ENCODE assay signal across 28 mouse cellular contexts in the genomic region with DNA sequence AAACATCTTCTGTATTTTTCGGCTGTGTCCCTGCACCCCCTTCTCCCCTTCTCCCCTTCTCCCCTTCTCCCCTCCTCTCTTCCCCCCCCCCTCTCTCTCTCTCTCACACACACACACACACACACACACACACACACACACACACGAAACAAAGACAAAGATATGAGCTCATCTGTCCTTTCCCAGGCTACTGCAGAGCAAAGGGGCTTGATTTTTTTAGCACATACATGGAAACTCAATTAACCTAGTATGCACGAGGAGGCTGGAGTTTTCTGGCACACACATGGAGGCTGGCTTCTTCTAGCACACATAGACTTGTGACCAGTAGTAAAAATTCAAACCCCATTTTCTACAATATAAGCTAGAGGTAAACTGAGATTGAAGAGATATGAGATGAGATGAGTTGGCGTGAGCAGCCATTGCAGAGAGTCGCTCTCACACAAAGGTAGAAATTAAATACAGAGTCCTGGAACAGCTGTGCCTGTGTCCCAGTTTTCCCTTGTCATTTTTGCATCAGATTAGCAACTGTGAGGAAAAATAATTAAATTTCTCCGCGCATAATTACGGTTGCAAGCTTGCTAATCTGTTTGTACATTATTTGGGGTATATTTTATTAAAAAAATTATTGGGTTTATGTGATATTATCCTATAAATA.
DNase-seq lines count a peak whose midpoint lies in the region; ATAC-seq lines count a peak whose summit lies in the region.
"Had no signal": no experiment of that assay in that cellular context is flagged by ENCODE, and none has a peak within 500 bp of the region (broad histone marks: within the 10 kb centered on the region; RNA-seq: fewer than 3 reads in every experiment).

No protein-coding gene starts in this region.

- ATAC-seq in hindbrain, embryonic 14.5 days (ENCODE audit: low FRiP score): peak; percentile 76
- ATAC-seq in hindbrain, embryonic 12.5 days (ENCODE audit: low FRiP score): no peak
- ATAC-seq in hindbrain, embryonic 16.5 days: peak; percentile 71; the same call in 1 of the 2 replicates
- 0 out of 2 replicates have a peak, but pooled peaks have one; percentile 42 for ATAC-seq in midbrain, embryonic 16.5 days
- no peak for ATAC-seq in cerebellum, adult (ENCODE audit: insufficient number of reproducible peaks, low FRiP score, low TSS enrichment)
- ATAC-seq: CD4-positive, CD25-positive, alpha-beta regulatory T cell, adult 4 months; intestine, postnatal 0 days; lung, postnatal 0 days had no signal

- no peak overlapping the region for H3K9ac ChIP-seq in hindbrain, embryonic 14.5 days
- H3K9ac ChIP-seq in hindbrain, embryonic 12.5 days: no peak overlapping the region
- H3K9ac ChIP-seq in hindbrain, embryonic 16.5 days (ENCODE audit: low read depth, low read length): no peak overlapping the region
- no peak overlapping the region for H3K9ac ChIP-seq in midbrain, embryonic 16.5 days (ENCODE audit: low read depth, low read length)
- H3K9ac ChIP-seq: heart, embryonic 15.5 days; limb, embryonic 15.5 days; liver, embryonic 13.5 days had no signal

- H3K4me1 ChIP-seq in hindbrain, embryonic 14.5 days (replicated peaks; ENCODE audit: control insufficient read depth, insufficient read depth, low read length): no peaks in the 10 kb centered on the region
- no peaks in the 10 kb centered on the region for H3K4me1 ChIP-seq in hindbrain, embryonic 12.5 days
- no peaks in the 10 kb centered on the region for H3K4me1 ChIP-seq in hindbrain, embryonic 16.5 days (ENCODE audit: control insufficient read depth, insufficient read depth, low read depth, low read length)
- H3K4me1 ChIP-seq in midbrain, embryonic 16.5 days (ENCODE audit: control insufficient read depth, insufficient read depth, low read length): 0 out of 2 replicates have a peak, but pooled peaks cover 3% of the 10 kb centered on the region
- H3K4me1 ChIP-seq: heart, embryonic 10.5 days; heart, embryonic 15.5 days; limb, embryonic 10.5 days; limb, embryonic 15.5 days; liver, embryonic 13.5 days; megakaryocyte, embryonic 14.5 days had no signal

- H3K36me3 ChIP-seq in hindbrain, embryonic 14.5 days (replicated peaks; ENCODE audit: control insufficient read depth, insufficient read depth): no peaks in the 10 kb centered on the region
- H3K36me3 ChIP-seq in hindbrain, embryonic 12.5 days: no peaks in the 10 kb centered on the region
- no peaks in the 10 kb centered on the region for H3K36me3 ChIP-seq in hindbrain, embryonic 16.5 days (ENCODE audit: control insufficient read depth, insufficient read depth, low read length)
- H3K36me3 ChIP-seq in midbrain, embryonic 16.5 days (ENCODE audit: control insufficient read depth, insufficient read depth, low read length): no peaks in the 10 kb centered on the region
- H3K36me3 ChIP-seq: heart, embryonic 10.5 days; heart, embryonic 15.5 days; limb, embryonic 10.5 days; limb, embryonic 15.5 days; liver, embryonic 13.5 days had no signal

- H3K4me2 ChIP-seq in hindbrain, embryonic 14.5 days (replicated peaks): no peak overlapping the region
- H3K4me2 ChIP-seq in hindbrain, embryonic 12.5 days (replicated peaks): no peak overlapping the region
- no peak overlapping the region for H3K4me2 ChIP-seq in hindbrain, embryonic 16.5 days (ENCODE audit: low read length)
- no peak overlapping the region for H3K4me2 ChIP-seq in midbrain, embryonic 16.5 days (ENCODE audit: low read length)
- H3K4me2 ChIP-seq: heart, embryonic 15.5 days; limb, embryonic 15.5 days; liver, embryonic 13.5 days had no signal

- H3K27ac ChIP-seq in hindbrain, embryonic 14.5 days: no peak overlapping the region
- no peak overlapping the region for H3K27ac ChIP-seq in hindbrain, embryonic 12.5 days
- H3K27ac ChIP-seq in hindbrain, embryonic 16.5 days (ENCODE audit: low read depth, low read length): no peak overlapping the region
- no peak overlapping the region for H3K27ac ChIP-seq in midbrain, embryonic 16.5 days (ENCODE audit: low read length)
- H3K27ac ChIP-seq: heart, embryonic 10.5 days; heart, embryonic 15.5 days; limb, embryonic 10.5 days; limb, embryonic 15.5 days; liver, embryonic 13.5 days had no signal

- DNase-seq in hindbrain, embryonic 14.5 days (ENCODE audit: low spot score): peak; percentile 49
- peak; percentile 21 for DNase-seq in brain, adult 2 months (ENCODE audit: low read depth, low spot score)
- no peak for DNase-seq in cerebellum, adult 8-10 months
- DNase-seq: adrenal gland, postnatal 36 days; cerebellum, adult 11-12 months; cerebellum, postnatal 10 days; gastrocnemius, postnatal 25 days; heart, adult 11 months; kidney, adult 9 months; kidney, postnatal 10 days; layer of hippocampus, postnatal 36 days; liver, embryonic 13.5 days; lung, adult 18-20 months; lung, postnatal 4 days; thymus, postnatal 4 days had no signal

- no peaks in the 10 kb centered on the region for H3K27me3 ChIP-seq in hindbrain, embryonic 14.5 days (ENCODE audit: control insufficient read depth, insufficient read depth, low read length)
- no peaks in the 10 kb centered on the region for H3K27me3 ChIP-seq in hindbrain, embryonic 12.5 days
- H3K27me3 ChIP-seq in hindbrain, embryonic 16.5 days (replicated peaks; ENCODE audit: control insufficient read depth, insufficient read depth, low read length): no peaks in the 10 kb centered on the region
- no peaks in the 10 kb centered on the region for H3K27me3 ChIP-seq in midbrain, embryonic 16.5 days (ENCODE audit: control insufficient read depth, insufficient read depth, low read depth, low read length)
- H3K27me3 ChIP-seq: heart, embryonic 15.5 days; limb, embryonic 15.5 days; liver, embryonic 13.5 days; megakaryocyte, embryonic 14.5 days had no signal

- WGBS in hindbrain, embryonic 14.5 days: 67% methylated on average over 8 of the region's 8 CpGs
- WGBS in hindbrain, embryonic 12.5 days: 81% methylated on average over 8 of the region's 8 CpGs
- 59% methylated on average over 8 of the region's 8 CpGs for WGBS in hindbrain, embryonic 16.5 days
- 80% methylated on average over 8 of the region's 8 CpGs for WGBS in midbrain, embryonic 16.5 days

- no peaks in the 10 kb centered on the region for H3K9me3 ChIP-seq in hindbrain, embryonic 14.5 days (ENCODE audit: control insufficient read depth, low read length)
- H3K9me3 ChIP-seq in hindbrain, embryonic 12.5 days (replicated peaks): no peaks in the 10 kb centered on the region
- H3K9me3 ChIP-seq in hindbrain, embryonic 16.5 days (ENCODE audit: control insufficient read depth, low read length): no peaks in the 10 kb centered on the region
- H3K9me3 ChIP-seq in midbrain, embryonic 16.5 days (replicated peaks; ENCODE audit: control insufficient read depth, low read length, poor library complexity, severe bottlenecking): no peaks in the 10 kb centered on the region
- H3K9me3 ChIP-seq: heart, embryonic 10.5 days; heart, embryonic 15.5 days; limb, embryonic 10.5 days; limb, embryonic 15.5 days; liver, embryonic 13.5 days; megakaryocyte, embryonic 14.5 days had no signal

- H3K4me3 ChIP-seq in hindbrain, embryonic 14.5 days (replicated peaks; ENCODE audit: low read length): no peak overlapping the region
- no peak overlapping the region for H3K4me3 ChIP-seq in hindbrain, embryonic 12.5 days
- H3K4me3 ChIP-seq in hindbrain, embryonic 16.5 days (ENCODE audit: low read length): no peak overlapping the region
- H3K4me3 ChIP-seq in midbrain, embryonic 16.5 days (ENCODE audit: low read depth, low read length): no peak overlapping the region
- H3K4me3 ChIP-seq: erythroblast, embryonic 14.5 days; heart, embryonic 10.5 days; heart, embryonic 15.5 days; limb, embryonic 10.5 days; limb, embryonic 15.5 days; liver, embryonic 13.5 days; megakaryocyte, embryonic 14.5 days had no signal

Comparison
In these comparisons a context has a peak if more than half of its experiments do, and no peak if none do; other contexts are left out.
1. ATAC-seq: peak in hindbrain, embryonic 14.5 days (single experiment), hindbrain, embryonic 16.5 days (single experiment) and midbrain, embryonic 16.5 days (single experiment); none in hindbrain, embryonic 12.5 days (single experiment) and cerebellum, adult (single experiment).